Mouse (Mus musculus): ENCODE results near the gene Sap30.

Sap30 gene

GRCm38 (mm10) chr8:57436437-57436796 is 51.2 kb downstream of the Sap30 start:
- no peak for DNase-seq (ENCODE audit: low spot score)

- DNase-seq (ENCODE audit: low spot score) = no peak
Observed at GRCm38 (mm10) chr8:57435768-57436436, 51.8 kb downstream of the Sap30 start.

GRCm38 (mm10) chr8:57432802-57433201 is 54.9 kb downstream of the Sap30 start:
- DNase-seq (ENCODE audit: low spot score) = no peak
